Mouse (Mus musculus) limb, embryonic 12.5 days (tissue): ENCODE measurements at regions not wholly inside any gene's neighbourhood (a gene's known extent, or its start where the extent isn't known, plus 50 kb on each side); places are given as distances from the start of the nearest gene placed in this dataset.

Experiments used
- ATAC-seq: fragments of 200-750 bp; cut with Nextera tagmentation; 2 replicates; pipeline ENCODE4 v1.8.0; 2017; ENCODE audit warnings: low read depth, moderate TSS enrichment; ENCODE audit not compliant: insufficient number of reproducible peaks, insufficient read depth, low FRiP score, low TSS enrichment
- H3K27ac ChIP-seq: fragments of 300-500 bp; sonication (generic); 2 replicates; pipeline ENCODE4 v1.5.1; 2016; ENCODE audit warnings: mild to moderate bottlenecking, moderate library complexity
- H3K27me3 ChIP-seq: fragments of 300-500 bp; sonication (generic); 2 replicates; pipeline ENCODE4 v1.6.1; 2016; ENCODE audit warnings: mild to moderate bottlenecking, moderate library complexity
- H3K36me3 ChIP-seq: fragments of 300-500 bp; sonication (generic); 2 replicates; pipeline ENCODE4 v1.6.1; 2016; ENCODE audit warnings: mild to moderate bottlenecking, moderate library complexity
- H3K4me1 ChIP-seq: fragments of 300-500 bp; sonication (generic); replicated peaks from 2 replicates; pipeline ENCODE4 v1.6.1; 2016
- H3K4me2 ChIP-seq: fragments of 300-500 bp; sonication (generic); 2 replicates; pipeline ENCODE4 v1.6.1; 2016; ENCODE audit warnings: mild to moderate bottlenecking, moderate library complexity
- H3K4me3 ChIP-seq: fragments of 300-500 bp; sonication (generic); replicated peaks from 2 replicates; pipeline ENCODE4 v1.5.1; 2016; ENCODE audit warnings: mild to moderate bottlenecking
- H3K9ac ChIP-seq: fragments of 300-500 bp; sonication (generic); replicated peaks from 2 replicates; pipeline ENCODE4 v1.6.1; 2016; ENCODE audit warnings: mild to moderate bottlenecking, moderate library complexity
- H3K9me3 ChIP-seq: fragments of 300-500 bp; sonication (generic); 2 replicates; pipeline ENCODE4 v1.6.1; 2016; ENCODE audit warnings: mild to moderate bottlenecking, moderate library complexity
- WGBS: fragments of 180-500 bp; shearing (Covaris S2); methylation state at CpG from one replicate; pipeline ENCODE4 v1.1.7; 2016; 5-methylcytosine and 5-hydroxymethylcytosine counted together

DNA sequence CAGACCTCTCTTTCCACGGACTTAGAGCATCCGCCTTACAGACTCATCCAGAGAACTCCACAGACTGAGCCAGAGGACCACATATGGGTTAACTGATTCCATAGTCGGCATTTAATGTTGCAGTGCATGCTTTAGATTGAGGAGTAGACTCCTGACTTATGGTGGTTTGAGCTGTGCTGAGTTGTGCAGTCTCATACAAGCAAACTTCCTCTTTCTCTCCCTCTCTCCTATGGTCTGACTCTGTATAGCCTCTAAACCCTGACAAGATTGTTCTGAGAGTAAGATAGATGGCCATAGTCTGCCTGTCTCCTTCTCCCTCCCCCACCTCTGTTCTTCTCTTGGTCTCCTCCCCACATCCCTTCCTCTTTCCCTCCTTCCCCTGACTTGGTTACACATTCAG, 616.0 kb downstream of the Ryr2 start:
- Histone ChIP-seq H3K9ac (no peak overlapping the region), H3K4me2 (no peak overlapping the region), H3K4me1 (no peaks in the 10 kb centered on the region), H3K27me3 (no peaks in the 10 kb centered on the region), H3K4me3 (no peak overlapping the region), H3K36me3 (no peaks in the 10 kb centered on the region), H3K9me3 (no peaks in the 10 kb centered on the region), H3K27ac (no peak overlapping the region)
- 79% methylated on average over 3 of the region's 3 CpGs for WGBS
- no peak for ATAC-seq

DNA sequence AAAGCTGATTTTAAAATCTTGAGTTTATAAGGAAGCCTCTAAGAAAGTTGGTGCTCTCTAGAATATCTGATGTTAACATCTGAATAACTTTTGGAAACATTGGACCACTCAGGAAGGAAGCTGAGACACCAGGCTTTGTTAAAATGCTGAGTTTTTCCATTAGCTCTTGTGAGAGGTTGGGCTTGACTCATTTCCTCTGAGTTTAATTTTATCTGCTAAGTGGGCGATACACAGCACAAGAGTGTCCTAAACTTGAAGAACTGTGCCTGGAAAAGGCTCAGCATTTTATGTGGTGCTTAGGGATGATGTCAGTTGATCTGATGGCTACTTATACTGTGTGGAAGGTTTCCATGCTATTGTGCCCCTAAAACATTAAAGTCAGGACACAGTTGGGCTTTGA, 623.6 kb downstream of the Ryr2 start:
- no peaks in the 10 kb centered on the region for H3K4me1 ChIP-seq
- 76% methylated on average over 1 of the region's 1 CpGs for WGBS
- H3K9ac ChIP-seq, result no peak overlapping the region
- H3K4me2 ChIP-seq, result no peak overlapping the region
- no peaks in the 10 kb centered on the region for H3K27me3 ChIP-seq
- no peaks in the 10 kb centered on the region for H3K9me3 ChIP-seq
- H3K4me3 ChIP-seq, result no peak overlapping the region
- H3K36me3 ChIP-seq, result no peaks in the 10 kb centered on the region
- ATAC-seq, result no peak
- H3K27ac ChIP-seq, result no peak overlapping the region

DNA sequence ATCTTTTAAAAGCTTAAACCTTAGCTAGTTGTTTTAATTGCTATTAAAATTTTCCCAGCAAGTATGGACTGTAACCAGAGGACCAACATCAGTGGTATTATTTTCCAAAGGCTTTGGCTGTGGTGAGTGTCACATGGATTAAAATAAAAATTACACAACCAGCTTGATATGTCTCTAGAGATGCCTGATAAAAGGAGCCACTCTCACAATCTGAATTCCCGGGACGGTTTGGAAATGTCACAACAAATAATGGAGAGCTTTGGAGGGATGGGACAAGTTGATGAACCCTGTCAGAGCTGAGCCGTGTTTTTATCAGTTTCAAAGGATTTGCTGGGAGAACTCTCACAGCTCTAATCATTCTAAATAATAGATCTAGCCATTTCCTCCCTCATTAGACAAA, 624.0 kb downstream of the Ryr2 start:
- H3K4me2 ChIP-seq, result no peak overlapping the region
- ATAC-seq, result no peak
- no peaks in the 10 kb centered on the region for H3K9me3 ChIP-seq
- H3K27me3 ChIP-seq, result no peaks in the 10 kb centered on the region
- H3K27ac ChIP-seq, result no peak overlapping the region
- H3K36me3 ChIP-seq, result no peaks in the 10 kb centered on the region
- H3K4me3 ChIP-seq, result no peak overlapping the region
- H3K9ac ChIP-seq, result no peak overlapping the region
- WGBS, result 62% methylated on average over 3 of the region's 3 CpGs
- H3K4me1 ChIP-seq, result no peaks in the 10 kb centered on the region

DNA sequence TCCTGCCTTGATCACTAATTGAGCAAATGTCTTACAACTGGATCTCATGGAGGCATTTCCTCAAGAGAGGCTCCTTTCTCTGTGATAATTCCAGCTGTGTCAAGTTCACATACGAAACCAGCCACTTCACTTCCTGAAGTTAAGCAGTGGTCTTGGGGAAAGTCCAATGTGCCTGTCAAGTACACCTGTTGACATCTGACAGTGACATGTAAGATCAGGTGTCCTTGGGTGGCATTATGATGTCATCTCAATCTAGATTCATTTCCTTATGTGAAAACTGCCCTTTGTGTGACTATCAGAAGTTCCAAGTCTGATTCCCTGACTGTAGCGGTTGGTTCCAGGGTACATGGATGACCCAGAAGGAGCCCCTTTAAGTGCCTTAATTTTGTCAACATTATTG, 646.5 kb downstream of the Ryr2 start:
- ATAC-seq, result no peak
- Histone ChIP-seq H3K4me1 (no peaks in the 10 kb centered on the region), H3K9me3 (no peaks in the 10 kb centered on the region), H3K9ac (no peak overlapping the region), H3K27me3 (no peaks in the 10 kb centered on the region), H3K4me3 (no peak overlapping the region), H3K27ac (no peak overlapping the region), H3K4me2 (no peak overlapping the region), H3K36me3 (no peaks in the 10 kb centered on the region)
- WGBS, result 89% methylated on average over 2 of the region's 2 CpGs

- H3K27ac ChIP-seq, result no peak overlapping the region
- no peak for ATAC-seq
- H3K4me1 ChIP-seq, result no peaks in the 10 kb centered on the region
- no peaks in the 10 kb centered on the region for H3K9me3 ChIP-seq
- no peaks in the 10 kb centered on the region for H3K27me3 ChIP-seq
- H3K9ac ChIP-seq, result no peak overlapping the region
- H3K4me3 ChIP-seq, result no peak overlapping the region
- no peaks in the 10 kb centered on the region for H3K36me3 ChIP-seq
- 83% methylated on average over 3 of the region's 3 CpGs for WGBS
- no peak overlapping the region for H3K4me2 ChIP-seq
These were observed 651.6 kb downstream of the Ryr2 start for GRCm38 (mm10) chr13:11455113-11455512.

- Histone ChIP-seq H3K27ac (no peak overlapping the region), H3K9ac (no peak overlapping the region), H3K4me1 (no peaks in the 10 kb centered on the region), H3K4me2 (no peak overlapping the region), H3K4me3 (no peak overlapping the region), H3K27me3 (no peaks in the 10 kb centered on the region), H3K9me3 (no peaks in the 10 kb centered on the region), H3K36me3 (no peaks in the 10 kb centered on the region)
- 78% methylated on average over 2 of the region's 2 CpGs for WGBS
- ATAC-seq, result no peak
These were observed 654.3 kb downstream of the Ryr2 start for GRCm38 (mm10) chr13:11452448-11452847.

DNA sequence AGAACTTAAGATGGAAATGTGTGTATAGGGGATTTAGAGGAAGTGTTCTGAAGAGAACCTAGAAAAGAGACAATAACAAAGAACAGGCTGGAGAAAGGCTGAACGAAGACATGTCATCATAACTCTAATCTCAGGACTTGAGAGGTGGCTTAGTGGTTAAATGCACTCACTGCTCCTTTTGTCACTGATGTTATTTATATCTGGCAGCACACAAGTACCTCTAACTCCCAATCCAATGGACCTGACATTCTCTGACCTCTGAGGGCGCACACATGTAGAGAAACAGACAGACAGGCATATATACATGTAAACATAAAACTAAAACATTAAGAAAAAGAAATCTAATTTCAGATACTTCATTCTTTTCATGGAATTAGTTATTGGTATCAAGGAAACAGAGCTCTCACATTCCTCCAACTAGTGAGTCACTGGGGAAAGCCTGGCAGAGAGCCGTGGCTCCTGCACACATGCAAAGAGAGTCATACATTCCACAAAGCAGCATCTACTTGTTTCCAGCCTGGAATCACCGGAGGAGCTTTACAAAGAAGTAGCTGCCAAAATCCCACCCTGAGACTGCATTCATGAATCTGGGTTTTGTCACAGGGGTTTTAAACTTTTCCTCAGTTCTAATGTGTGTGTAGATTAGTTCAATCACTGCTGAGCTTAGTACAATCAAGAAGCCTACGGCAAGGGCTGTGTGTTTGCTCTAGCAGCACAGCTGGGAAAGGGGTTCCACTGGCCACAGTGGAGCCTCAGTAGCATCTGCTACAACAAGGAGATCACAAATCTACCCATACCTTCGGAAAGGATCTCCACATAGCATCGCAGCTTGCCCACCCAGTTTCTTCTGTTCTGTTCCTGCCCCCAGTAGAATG, 674.0 kb downstream of the Ryr2 start:
- Histone ChIP-seq H3K4me3 (no peak overlapping the region), H3K27ac (no peak overlapping the region), H3K4me1 (no peaks in the 10 kb centered on the region), H3K9me3 (no peaks in the 10 kb centered on the region), H3K9ac (no peak overlapping the region), H3K27me3 (no peaks in the 10 kb centered on the region), H3K4me2 (no peak overlapping the region), H3K36me3 (no peaks in the 10 kb centered on the region)
- WGBS, result 77% methylated on average over 7 of the region's 7 CpGs
- no peak for ATAC-seq

DNA sequence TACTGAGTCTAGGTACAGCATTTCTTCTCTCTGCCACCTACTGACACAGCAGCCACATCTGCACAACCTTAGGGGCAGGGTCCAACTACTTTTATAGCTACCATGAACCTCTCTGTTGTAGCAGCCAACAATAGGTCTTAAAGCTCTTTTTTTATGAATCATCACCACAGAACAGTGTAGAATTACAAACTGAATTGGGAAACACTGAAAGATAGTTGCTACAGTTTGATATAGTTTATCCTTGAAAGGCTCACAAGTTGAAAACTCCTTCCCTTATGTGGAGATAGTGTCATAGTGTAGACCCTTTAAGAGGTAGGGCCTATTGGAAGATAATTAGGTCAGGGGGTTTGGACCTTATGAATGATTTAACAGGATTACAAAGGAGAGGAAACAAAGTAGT, 679.9 kb downstream of the Ryr2 start:
- Histone ChIP-seq H3K4me3 (no peak overlapping the region), H3K9me3 (peaks cover 12% of the 10 kb centered on the region; the same call in 1 of the 2 replicates), H3K27ac (no peak overlapping the region), H3K27me3 (no peaks in the 10 kb centered on the region), H3K9ac (no peak overlapping the region), H3K4me2 (no peak overlapping the region), H3K36me3 (no peaks in the 10 kb centered on the region), H3K4me1 (no peaks in the 10 kb centered on the region)
- no peak for ATAC-seq

- Histone ChIP-seq H3K9ac (no peak overlapping the region), H3K4me1 (no peaks in the 10 kb centered on the region), H3K36me3 (no peaks in the 10 kb centered on the region), H3K4me3 (no peak overlapping the region), H3K4me2 (no peak overlapping the region), H3K27ac (no peak overlapping the region), H3K9me3 (no peaks in the 10 kb centered on the region), H3K27me3 (no peaks in the 10 kb centered on the region)
- no peak for ATAC-seq
- 54% methylated on average over 2 of the region's 2 CpGs for WGBS
These were observed 714.7 kb downstream of the Ryr2 start for GRCm38 (mm10) chr13:11392027-11392426.

GRCm38 (mm10) chr13:11375452-11375851, 731.3 kb downstream of the Ryr2 start:
- Histone ChIP-seq H3K4me3 (no peak overlapping the region), H3K4me1 (no peaks in the 10 kb centered on the region), H3K9ac (no peak overlapping the region), H3K27ac (no peak overlapping the region), H3K27me3 (no peaks in the 10 kb centered on the region), H3K4me2 (no peak overlapping the region), H3K9me3 (peaks cover 6% of the 10 kb centered on the region; the same call in 1 of the 2 replicates), H3K36me3 (no peaks in the 10 kb centered on the region)
- no peak for ATAC-seq

- ATAC-seq, result no peak
- WGBS, result 50% methylated on average over 1 of the region's 1 CpGs
These were observed 737.3 kb downstream of the Ryr2 start for GRCm38 (mm10) chr13:11369456-11369855.

GRCm38 (mm10) chr13:11362872-11363271, 743.9 kb downstream of the Ryr2 start:
- Histone ChIP-seq H3K4me1 (no peaks in the 10 kb centered on the region), H3K9ac (no peak overlapping the region), H3K27ac (no peak overlapping the region), H3K9me3 (no peaks in the 10 kb centered on the region), H3K4me2 (no peak overlapping the region), H3K27me3 (no peaks in the 10 kb centered on the region), H3K4me3 (no peak overlapping the region), H3K36me3 (no peaks in the 10 kb centered on the region)
- no peak for ATAC-seq
- WGBS, result 81% methylated on average over 3 of the region's 3 CpGs

More at GRCm38 (mm10) chr13:11369456-11369855, 737.3 kb downstream of the Ryr2 start:
- H3K27ac ChIP-seq, result no peak overlapping the region
- H3K27me3 ChIP-seq, result no peaks in the 10 kb centered on the region
- no peak overlapping the region for H3K4me3 ChIP-seq
- H3K4me1 ChIP-seq, result no peaks in the 10 kb centered on the region
- no peak overlapping the region for H3K4me2 ChIP-seq
- no peak overlapping the region for H3K9ac ChIP-seq
- H3K36me3 ChIP-seq, result no peaks in the 10 kb centered on the region
- no peaks in the 10 kb centered on the region for H3K9me3 ChIP-seq
